Mouse (Mus musculus) liver, embryonic 16.5 days (tissue): ENCODE measurements around the gene Dis3l2. TPM values are rescaled to one million over a fixed set of nuclear protein-coding genes. Genes with fewer than 3 reads are reported as not detected.

ENCODE experiments used
- ATAC-seq: fragments of 200-750 bp; cut with Nextera tagmentation; 2 replicates; pipeline ENCODE4 v1.8.0; 2017; ENCODE audit warnings: low read depth, mild to moderate bottlenecking, moderate number of reproducible peaks, moderate library complexity
- H3K27ac ChIP-seq: fragments of 300-500 bp; sonication (generic); 2 replicates; pipeline ENCODE4 v1.5.1; 2014; ENCODE audit warnings: mild to moderate bottlenecking, low read length
- H3K27me3 ChIP-seq: fragments of 300-500 bp; sonication (generic); 2 replicates; pipeline ENCODE4 v1.6.1; 2014; ENCODE audit warnings: low read depth, low read length, mixed read lengths; ENCODE audit not compliant: control insufficient read depth, insufficient read depth
- H3K36me3 ChIP-seq: fragments of 300-500 bp; sonication (generic); 2 replicates; pipeline ENCODE4 v1.6.1; 2014; ENCODE audit warnings: mild to moderate bottlenecking; ENCODE audit not compliant: control insufficient read depth, insufficient read depth
- H3K4me1 ChIP-seq: fragments of 300-500 bp; sonication (generic); 2 replicates; pipeline ENCODE4 v1.6.1; 2014; ENCODE audit warnings: low read depth, low read length, mixed read lengths; ENCODE audit not compliant: control insufficient read depth
- H3K4me2 ChIP-seq: fragments of 300-500 bp; sonication (generic); 2 replicates; pipeline ENCODE4 v1.6.1; 2014; ENCODE audit warnings: low read depth, low read length, mixed read lengths
- H3K4me3 ChIP-seq: fragments of 300-500 bp; sonication (generic); 2 replicates; pipeline ENCODE4 v1.5.1; 2014; ENCODE audit warnings: low read depth, mild to moderate bottlenecking, low read length
- H3K9ac ChIP-seq: fragments of 300-500 bp; sonication (generic); 2 replicates; pipeline ENCODE4 v1.6.1; 2014; ENCODE audit warnings: low read depth, low read length
- H3K9me3 ChIP-seq: fragments of 300-500 bp; sonication (generic); replicated peaks from 2 replicates; pipeline ENCODE4 v1.6.1; 2016; ENCODE audit warnings: low read length; ENCODE audit not compliant: control insufficient read depth
- WGBS: fragments of 180-500 bp; shearing (Covaris S2); extraction: QIAGEN DNeasy Blood & Tissue Kit; methylation state at CpG from one replicate; pipeline ENCODE4 v1.1.7; 2014; ENCODE audit not compliant: insufficient replicate concordance; 5-methylcytosine and 5-hydroxymethylcytosine counted together
- polyA plus RNA-seq: library from polyadenylated mRNA; unstranded; fragments of >200 nt; fragmentation: Nextera tagmentation; extraction: Ambion mirVana; gene quantifications from 2 replicates; pipeline ENCODE4 v1.2.1, GENCODE M21; 2015

Gene Dis3l2
- polyA plus RNA-seq, 1 experiment from 2014 or later, result 9.2 TPM

- Histone ChIP-seq H3K4me2 (no peak overlapping the region), H3K27ac (no peak overlapping the region), H3K9me3 (no peaks in the 10 kb centered on the region), H3K4me1 (no peaks in the 10 kb centered on the region), H3K36me3 (no peaks in the 10 kb centered on the region), H3K4me3 (no peak overlapping the region), H3K27me3 (no peaks in the 10 kb centered on the region), H3K9ac (no peak overlapping the region)
- no peak for ATAC-seq
- WGBS, result 13% methylated on average over 3 of the region's 3 CpGs
Observed at GRCm38 (mm10) chr1:87041119-87041518, 337.5 kb downstream of the Dis3l2 start.

- 0% methylated on average over 1 of the region's 1 CpGs for WGBS
- no peaks in the 10 kb centered on the region for H3K9me3 ChIP-seq
- H3K9ac ChIP-seq, result no peak overlapping the region
- H3K36me3 ChIP-seq, result no peaks in the 10 kb centered on the region
- H3K27me3 ChIP-seq, result no peaks in the 10 kb centered on the region
- no peak overlapping the region for H3K4me2 ChIP-seq
- no peak overlapping the region for H3K4me3 ChIP-seq
- H3K4me1 ChIP-seq, result no peaks in the 10 kb centered on the region
- no peak overlapping the region for H3K27ac ChIP-seq
- ATAC-seq, result no peak; the same call in 1 of the 2 replicates
Observed at GRCm38 (mm10) chr1:87041814-87042438, 338.3 kb downstream of the Dis3l2 start.

- Histone ChIP-seq H3K27ac (no peak overlapping the region), H3K4me2 (no peak overlapping the region), H3K9me3 (no peaks in the 10 kb centered on the region), H3K4me1 (no peaks in the 10 kb centered on the region), H3K36me3 (no peaks in the 10 kb centered on the region), H3K4me3 (no peak overlapping the region), H3K27me3 (no peaks in the 10 kb centered on the region), H3K9ac (no peak overlapping the region)
- 63% methylated on average over 3 of the region's 3 CpGs for WGBS
- no peak for ATAC-seq
Observed at GRCm38 (mm10) chr1:87050072-87050471, 346.5 kb downstream of the Dis3l2 start.

DNA sequence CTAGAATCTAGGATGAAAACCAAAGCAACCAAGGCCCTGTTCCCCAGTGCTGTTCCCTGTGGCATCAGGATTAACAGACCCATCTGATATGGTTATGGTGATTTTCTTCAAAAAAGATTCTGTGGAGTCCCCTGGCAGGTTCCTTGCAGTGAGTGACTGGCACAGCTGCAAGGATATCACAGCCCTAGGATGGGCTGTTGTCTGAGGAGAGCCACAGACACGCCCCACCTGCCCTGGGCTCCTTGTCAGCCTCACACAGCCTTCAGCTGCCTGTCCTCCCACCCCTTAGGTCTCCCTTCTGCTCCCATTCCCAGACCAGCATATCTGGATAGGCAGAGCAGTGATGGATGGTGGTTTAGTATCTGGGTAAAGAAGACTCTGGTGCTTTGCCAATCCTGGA lies 347.1 kb downstream of the Dis3l2 start:
- Histone ChIP-seq H3K9ac (no peak overlapping the region), H3K36me3 (no peaks in the 10 kb centered on the region), H3K27me3 (no peaks in the 10 kb centered on the region), H3K27ac (no peak overlapping the region), H3K4me1 (no peaks in the 10 kb centered on the region), H3K4me3 (no peak overlapping the region), H3K4me2 (no peak overlapping the region), H3K9me3 (no peaks in the 10 kb centered on the region)
- WGBS, result 44% methylated on average over 1 of the region's 1 CpGs
- ATAC-seq, result no peak

GRCm38 (mm10) chr1:87051369-87051768 lies 347.8 kb downstream of the Dis3l2 start:
- no peak for ATAC-seq
- 64% methylated on average over 4 of the region's 4 CpGs for WGBS
- H3K9me3 ChIP-seq, result no peaks in the 10 kb centered on the region
- H3K4me2 ChIP-seq, result no peak overlapping the region
- no peak overlapping the region for H3K4me3 ChIP-seq
- no peaks in the 10 kb centered on the region for H3K27me3 ChIP-seq
- H3K36me3 ChIP-seq, result no peaks in the 10 kb centered on the region
- no peak overlapping the region for H3K9ac ChIP-seq
- H3K4me1 ChIP-seq, result no peaks in the 10 kb centered on the region
- H3K27ac ChIP-seq, result no peak overlapping the region

GRCm38 (mm10) chr1:87057075-87057474 lies 353.5 kb downstream of the Dis3l2 start:
- no peak for ATAC-seq
- H3K4me2 ChIP-seq, result no peak overlapping the region
- H3K4me1 ChIP-seq, result no peaks in the 10 kb centered on the region
- H3K36me3 ChIP-seq, result no peaks in the 10 kb centered on the region
- WGBS, result 58% methylated on average over 4 of the region's 4 CpGs
- H3K4me3 ChIP-seq, result no peak overlapping the region
- H3K27ac ChIP-seq, result no peak overlapping the region
- H3K27me3 ChIP-seq, result no peaks in the 10 kb centered on the region
- H3K9ac ChIP-seq, result no peak overlapping the region
- no peaks in the 10 kb centered on the region for H3K9me3 ChIP-seq

GRCm38 (mm10) chr1:87059042-87059665 lies 355.5 kb downstream of the Dis3l2 start:
- 40% methylated on average over 8 of the region's 8 CpGs for WGBS
- Histone ChIP-seq H3K4me1 (no peaks in the 10 kb centered on the region), H3K4me2 (no peak overlapping the region), H3K9me3 (no peaks in the 10 kb centered on the region; the same call in 1 of the 2 replicates), H3K27me3 (no peaks in the 10 kb centered on the region), H3K4me3 (no peak overlapping the region), H3K27ac (no peak overlapping the region), H3K9ac (no peak overlapping the region), H3K36me3 (no peaks in the 10 kb centered on the region)
- ATAC-seq, result no peak

- Histone ChIP-seq H3K27me3 (no peaks in the 10 kb centered on the region), H3K9me3 (no peaks in the 10 kb centered on the region; the same call in 1 of the 2 replicates), H3K4me3 (no peak overlapping the region), H3K4me1 (no peaks in the 10 kb centered on the region), H3K27ac (no peak overlapping the region), H3K36me3 (no peaks in the 10 kb centered on the region), H3K4me2 (no peak overlapping the region), H3K9ac (no peak overlapping the region)
- no peak for ATAC-seq
Observed at GRCm38 (mm10) chr1:87060913-87061312, 357.3 kb downstream of the Dis3l2 start.

GRCm38 (mm10) chr1:87070720-87071119 lies 367.1 kb downstream of the Dis3l2 start:
- no peak overlapping the region for H3K4me3 ChIP-seq
- H3K4me2 ChIP-seq, result no peak overlapping the region
- H3K36me3 ChIP-seq, result no peaks in the 10 kb centered on the region
- no peaks in the 10 kb centered on the region for H3K9me3 ChIP-seq
- H3K9ac ChIP-seq, result no peak overlapping the region
- no peaks in the 10 kb centered on the region for H3K4me1 ChIP-seq
- H3K27ac ChIP-seq, result no peak overlapping the region
- WGBS, result 33% methylated on average over 16 of the region's 16 CpGs
- no peaks in the 10 kb centered on the region for H3K27me3 ChIP-seq
- ATAC-seq, result peak; percentile 59; the same call in 1 of the 2 replicates
